Mouse (Mus musculus): ENCODE measurements around the gene Cptp. TPM values are rescaled to one million over a fixed set of nuclear protein-coding genes. Genes with fewer than 3 reads are reported as not detected.

Cptp gene
- polyA plus RNA-seq, 1 experiment from 2014 or later: 19.5 TPM

- H3K27me3 ChIP-seq (replicated peaks): no peaks in the 10 kb centered on the region
- H3K4me1 ChIP-seq: peaks cover 27% of the 10 kb centered on the region
- peak overlapping the region; percentile 88; the same call in 1 of the 2 replicates for H3K4me2 ChIP-seq (replicated peaks)
- WGBS: 94% methylated on average over 3 of the region's 3 CpGs
- H3K27ac ChIP-seq: no peak overlapping the region
- no peak overlapping the region for H3K4me3 ChIP-seq
- H3K9me3 ChIP-seq: no peaks in the 10 kb centered on the region
- no peak for ATAC-seq (ENCODE audit: low FRiP score, low read depth)
- H3K9ac ChIP-seq: no peak overlapping the region
- peaks cover 18% of the 10 kb centered on the region for H3K36me3 ChIP-seq
Observed at GRCm38 (mm10) chr4:155849792-155850451, 19.3 kb downstream of the Cptp start.

DNA sequence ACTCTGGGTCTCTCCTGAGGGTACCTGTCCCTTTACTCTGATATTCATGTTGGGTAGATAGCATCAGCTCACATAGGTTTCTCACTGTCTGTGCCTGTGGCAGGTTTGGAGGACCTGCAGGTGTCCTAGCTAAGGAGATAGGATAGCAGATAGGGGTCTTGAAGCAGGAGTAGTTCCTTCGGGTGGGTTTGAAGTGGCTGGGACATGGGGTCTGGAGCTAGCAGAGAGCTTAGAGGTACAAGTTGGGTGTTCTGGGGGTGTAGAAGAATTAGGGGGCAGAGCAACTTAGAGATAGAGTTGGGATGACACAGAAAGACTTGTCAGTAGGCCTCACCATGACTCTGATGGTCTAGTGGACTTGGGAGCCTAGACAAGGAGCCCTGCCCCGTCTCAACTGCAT is 19.8 kb downstream of the Cptp start:
- H3K4me2 ChIP-seq (replicated peaks): peak overlapping the region; percentile 88; the same call in 1 of the 2 replicates
- no peaks in the 10 kb centered on the region for H3K27me3 ChIP-seq (replicated peaks)
- peaks cover 27% of the 10 kb centered on the region for H3K4me1 ChIP-seq
- no peak for ATAC-seq (ENCODE audit: low FRiP score, low read depth)
- WGBS: 88% methylated on average over 2 of the region's 2 CpGs
- peaks cover 13% of the 10 kb centered on the region for H3K36me3 ChIP-seq
- no peak overlapping the region for H3K9ac ChIP-seq
- H3K9me3 ChIP-seq: no peaks in the 10 kb centered on the region
- no peak overlapping the region for H3K4me3 ChIP-seq
- H3K27ac ChIP-seq: no peak overlapping the region

DNA sequence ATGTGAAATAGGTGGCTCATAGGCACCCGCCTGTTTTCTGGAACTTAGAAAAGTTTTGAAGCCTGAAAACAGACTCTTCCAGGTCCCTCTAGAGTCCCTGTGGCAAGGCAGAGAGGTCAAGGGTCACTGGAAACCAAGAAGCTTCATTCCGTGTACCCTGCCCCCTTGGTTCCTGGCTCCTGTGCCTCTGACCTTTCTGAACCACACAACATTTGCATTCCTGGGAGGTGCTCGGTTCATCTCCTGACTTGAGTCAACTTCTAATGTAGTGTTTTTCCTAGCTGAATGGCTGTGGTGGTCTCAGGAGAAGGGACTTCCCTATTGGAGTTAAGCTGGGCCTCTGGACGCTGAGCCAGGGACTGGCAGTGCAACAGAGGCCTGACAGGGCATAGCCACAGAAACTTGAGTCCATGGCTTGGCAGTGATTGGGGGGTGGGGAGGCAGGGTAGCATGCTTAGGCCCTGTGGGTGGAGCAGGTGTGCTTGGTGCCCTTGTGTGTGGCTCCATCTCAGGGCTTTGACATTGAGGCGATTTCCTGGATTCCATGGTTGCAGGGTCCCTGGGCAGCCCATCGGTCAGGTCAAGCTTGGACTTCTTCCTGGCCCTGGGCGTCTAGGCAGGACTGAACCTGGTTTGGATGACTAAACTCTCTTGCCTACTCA is 20.7 kb downstream of the Cptp start:
- WGBS: 67% methylated on average over 7 of the region's 7 CpGs
- Histone ChIP-seq H3K4me1 (peaks cover 27% of the 10 kb centered on the region), H3K27ac (no peak overlapping the region), H3K9me3 (no peaks in the 10 kb centered on the region), H3K4me2 (replicated peaks) (peak overlapping the region; percentile 88), H3K36me3 (peaks cover 5% of the 10 kb centered on the region), H3K27me3 (replicated peaks) (no peaks in the 10 kb centered on the region), H3K9ac (peak overlapping the region; percentile 80), H3K4me3 (peak overlapping the region; percentile 84)
- ATAC-seq (ENCODE audit: low FRiP score, low read depth): no peak

DNA sequence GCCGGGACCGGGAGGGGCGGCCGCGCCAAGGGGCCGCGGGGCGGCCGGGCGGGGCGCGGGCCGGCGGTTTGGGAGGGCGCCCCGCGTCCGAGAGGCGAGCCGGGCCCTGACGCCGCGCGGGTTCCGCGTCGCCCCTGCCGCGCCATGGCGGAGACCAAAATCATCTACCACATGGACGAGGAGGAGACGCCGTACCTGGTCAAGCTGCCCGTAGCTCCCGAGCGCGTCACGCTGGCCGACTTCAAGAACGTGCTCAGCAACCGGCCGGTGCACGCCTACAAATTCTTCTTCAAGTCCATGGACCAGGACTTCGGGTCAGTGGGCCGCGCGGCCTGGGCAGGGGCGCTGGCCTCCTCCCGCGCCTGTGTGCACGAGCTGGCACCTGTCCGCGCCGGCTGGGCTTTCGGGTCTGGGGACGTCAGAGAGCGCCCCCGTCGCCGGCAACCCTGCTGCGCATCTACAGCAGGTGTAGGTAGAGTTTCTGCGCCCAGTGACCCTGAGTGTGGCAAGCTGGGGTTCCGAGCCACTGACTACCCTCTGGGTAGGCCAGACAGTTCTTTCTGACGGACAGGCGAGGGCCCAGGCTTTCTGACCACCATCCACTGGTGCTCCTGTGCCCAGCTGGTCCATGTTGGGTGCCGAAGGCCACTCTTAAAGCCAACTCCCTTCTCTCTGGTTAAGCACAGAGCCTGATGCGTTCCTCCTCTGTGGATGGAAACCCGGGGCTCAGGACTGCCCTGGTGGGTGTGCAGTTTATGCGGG is 21.5 kb downstream of the Cptp start:
- 2% methylated on average over 69 of the region's 69 CpGs for WGBS
- no peaks in the 10 kb centered on the region for H3K9me3 ChIP-seq
- H3K4me3 ChIP-seq: peak overlapping the region; percentile 84

GRCm38 (mm10) chr4:155846871-155847578 is 22.2 kb downstream of the Cptp start, which contains the start of gene Dvl1:
Gene Dvl1 (plus strand): TSS chr4:155847402.
- Histone ChIP-seq H3K4me1 (peaks cover 27% of the 10 kb centered on the region), H3K4me2 (replicated peaks) (peak within 1 kb of the TSS; percentile 88), H3K36me3 (no peaks in the 10 kb centered on the region), H3K4me3 (peak within 1 kb of the TSS; percentile 84), H3K27me3 (replicated peaks) (peaks cover under 1% of the 10 kb centered on the region; the same call in 1 of the 2 replicates), H3K9ac (peak within 1 kb of the TSS; percentile 80), H3K9me3 (no peaks in the 10 kb centered on the region), H3K27ac (peak within 1 kb of the TSS; percentile 20; the same call in 1 of the 2 replicates)
- WGBS: 3% methylated on average over 65 of the region's 65 CpGs
- ATAC-seq (ENCODE audit: low FRiP score, low read depth): peak; percentile 91

More for the DNA sequence above, 21.5 kb downstream of the Cptp start:
- Histone ChIP-seq H3K36me3 (no peaks in the 10 kb centered on the region), H3K4me2 (replicated peaks) (peak overlapping the region; percentile 88), H3K9ac (peak overlapping the region; percentile 80), H3K27ac (0 out of 2 replicates have a peak overlapping the region, but pooled peaks have one; percentile 20), H3K27me3 (replicated peaks) (no peaks in the 10 kb centered on the region), H3K4me1 (peaks cover 27% of the 10 kb centered on the region)
- ATAC-seq (ENCODE audit: low FRiP score, low read depth): peak; percentile 56

DNA sequence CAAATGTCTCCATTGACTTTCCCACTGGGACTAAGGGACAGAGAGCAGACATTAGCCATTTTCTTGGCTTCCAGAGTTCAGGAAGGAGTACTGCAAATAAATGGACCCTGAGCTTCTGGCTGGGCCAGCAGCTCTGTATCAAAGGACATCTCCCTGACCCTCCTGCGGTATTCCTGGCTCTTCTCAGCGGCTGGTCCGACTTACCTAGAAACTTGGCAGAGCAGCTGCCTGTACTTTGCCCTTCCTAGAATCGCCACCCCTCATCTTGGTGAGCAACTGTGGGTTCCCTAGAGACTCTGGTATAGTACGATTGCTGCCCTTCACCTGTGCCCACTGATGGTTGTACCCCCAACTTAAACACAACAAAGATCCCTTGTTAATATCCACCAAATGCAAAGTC is 26.0 kb downstream of the Cptp start:
- peaks cover 33% of the 10 kb centered on the region for H3K4me1 ChIP-seq
- 90% methylated on average over 5 of the region's 5 CpGs for WGBS

DNA sequence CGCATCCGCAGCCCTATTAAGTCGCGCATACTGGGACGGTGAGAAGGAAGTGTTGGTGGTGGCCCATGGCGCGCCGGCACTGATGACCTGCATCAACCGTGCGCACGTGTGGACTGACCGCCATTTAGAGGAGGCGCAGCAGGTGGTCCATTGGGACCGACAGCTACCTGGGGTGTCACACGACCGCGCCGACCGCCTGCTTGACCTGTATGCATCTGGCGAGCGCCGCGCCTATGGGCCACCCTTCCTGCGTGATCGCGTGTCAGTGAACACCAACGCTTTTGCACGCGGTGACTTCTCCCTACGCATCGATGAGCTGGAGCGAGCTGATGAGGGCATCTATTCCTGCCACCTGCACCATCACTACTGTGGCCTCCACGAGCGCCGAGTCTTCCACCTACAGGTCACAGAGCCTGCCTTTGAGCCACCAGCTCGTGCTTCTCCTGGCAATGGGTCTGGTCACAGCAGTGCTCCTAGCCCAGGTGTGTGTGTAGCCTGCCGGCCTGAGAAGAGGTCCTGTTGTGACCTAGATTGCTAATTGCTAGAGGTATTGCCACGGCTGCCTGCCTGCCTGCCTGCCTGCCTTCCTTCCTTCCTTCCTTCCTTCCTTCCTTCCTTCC is 27.5 kb downstream of the Cptp start:
- Histone ChIP-seq H3K9ac (0 out of 2 replicates have a peak overlapping the region, but pooled peaks have one; percentile 36), H3K4me1 (peaks cover 25% of the 10 kb centered on the region), H3K27ac (no peak overlapping the region), H3K9me3 (no peaks in the 10 kb centered on the region), H3K27me3 (replicated peaks) (peaks cover 13% of the 10 kb centered on the region), H3K4me3 (0 out of 2 replicates have a peak overlapping the region, but pooled peaks have one; percentile 26), H3K4me2 (replicated peaks) (peak overlapping the region; percentile 63), H3K36me3 (no peaks in the 10 kb centered on the region)
- WGBS: 29% methylated on average over 38 of the region's 38 CpGs
- ATAC-seq (ENCODE audit: low FRiP score, low read depth): no peak

More for the DNA sequence above, 26.0 kb downstream of the Cptp start:
- H3K4me3 ChIP-seq: no peak overlapping the region
- ATAC-seq (ENCODE audit: low FRiP score, low read depth): no peak
- no peaks in the 10 kb centered on the region for H3K36me3 ChIP-seq
- H3K27me3 ChIP-seq (replicated peaks): peaks cover 13% of the 10 kb centered on the region
- no peak overlapping the region for H3K27ac ChIP-seq
- H3K9me3 ChIP-seq: no peaks in the 10 kb centered on the region
- H3K4me2 ChIP-seq (replicated peaks): no peak overlapping the region
- no peak overlapping the region for H3K9ac ChIP-seq

DNA sequence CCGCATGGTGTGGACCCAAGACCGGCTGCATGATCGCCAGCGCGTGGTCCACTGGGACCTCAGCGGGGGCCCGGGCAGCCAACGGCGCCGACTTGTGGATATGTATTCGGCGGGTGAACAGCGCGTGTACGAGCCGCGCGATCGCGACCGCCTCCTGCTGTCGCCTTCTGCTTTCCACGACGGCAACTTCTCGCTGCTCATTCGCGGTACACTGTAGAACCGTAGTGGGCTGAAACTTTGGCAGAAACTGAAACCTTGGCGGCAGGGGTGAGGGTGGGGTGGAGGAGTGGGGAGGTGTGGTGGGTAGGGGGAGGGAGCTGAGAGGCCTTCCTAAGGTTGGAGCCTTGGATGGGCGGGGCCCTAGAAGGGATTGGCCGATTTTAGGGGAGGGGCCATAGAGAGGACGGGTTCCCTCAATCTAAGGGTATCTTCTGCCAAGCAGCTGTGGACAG is 28.2 kb downstream of the Cptp start:
- H3K27ac ChIP-seq: no peak overlapping the region
- no peaks in the 10 kb centered on the region for H3K36me3 ChIP-seq
- peaks cover 13% of the 10 kb centered on the region for H3K27me3 ChIP-seq (replicated peaks)
- no peak for ATAC-seq (ENCODE audit: low FRiP score, low read depth)
- H3K9ac ChIP-seq: peak overlapping the region; percentile 36
- H3K9me3 ChIP-seq: no peaks in the 10 kb centered on the region
- H3K4me1 ChIP-seq: peaks cover 21% of the 10 kb centered on the region
- WGBS: under 1% methylated on average over 32 of the region's 32 CpGs
- peak overlapping the region; percentile 26 for H3K4me3 ChIP-seq
- H3K4me2 ChIP-seq (replicated peaks): peak overlapping the region; percentile 63

- peak overlapping the region; percentile 49 for H3K9ac ChIP-seq
- H3K27me3 ChIP-seq (replicated peaks): peaks cover 13% of the 10 kb centered on the region
- H3K4me2 ChIP-seq (replicated peaks): peak overlapping the region; percentile 63
- H3K36me3 ChIP-seq: no peaks in the 10 kb centered on the region
- H3K4me1 ChIP-seq: peaks cover 21% of the 10 kb centered on the region
- no peak overlapping the region for H3K27ac ChIP-seq
- peak overlapping the region; percentile 26 for H3K4me3 ChIP-seq
- H3K9me3 ChIP-seq: no peaks in the 10 kb centered on the region
- ATAC-seq (ENCODE audit: low FRiP score, low read depth): peak; percentile 31; the same call in 1 of the 2 replicates
- 12% methylated on average over 8 of the region's 8 CpGs for WGBS
Observed at GRCm38 (mm10) chr4:155840076-155841002, 28.9 kb downstream of the Cptp start.

GRCm38 (mm10) chr4:155839483-155839910 is 29.7 kb downstream of the Cptp start, which contains the start of gene Mxra8:
Gene Mxra8 (plus strand): TSS chr4:155839680.
- Histone ChIP-seq H3K27ac (no peak within 1 kb of the TSS), H3K27me3 (replicated peaks) (peaks cover 13% of the 10 kb centered on the region), H3K36me3 (no peaks in the 10 kb centered on the region), H3K4me2 (replicated peaks) (peak within 1 kb of the TSS; percentile 63), H3K4me1 (peaks cover 21% of the 10 kb centered on the region), H3K4me3 (peak within 1 kb of the TSS; percentile 26), H3K9ac (peak within 1 kb of the TSS; percentile 49), H3K9me3 (no peaks in the 10 kb centered on the region)
- peak; percentile 56 for ATAC-seq (ENCODE audit: low FRiP score, low read depth)
- 3% methylated on average over 16 of the region's 16 CpGs for WGBS

Measured in neural tube, embryonic 12.5 days (tissue).